Comparison of ENCODE assay signal across 8 mouse cellular contexts in the genomic region with DNA sequence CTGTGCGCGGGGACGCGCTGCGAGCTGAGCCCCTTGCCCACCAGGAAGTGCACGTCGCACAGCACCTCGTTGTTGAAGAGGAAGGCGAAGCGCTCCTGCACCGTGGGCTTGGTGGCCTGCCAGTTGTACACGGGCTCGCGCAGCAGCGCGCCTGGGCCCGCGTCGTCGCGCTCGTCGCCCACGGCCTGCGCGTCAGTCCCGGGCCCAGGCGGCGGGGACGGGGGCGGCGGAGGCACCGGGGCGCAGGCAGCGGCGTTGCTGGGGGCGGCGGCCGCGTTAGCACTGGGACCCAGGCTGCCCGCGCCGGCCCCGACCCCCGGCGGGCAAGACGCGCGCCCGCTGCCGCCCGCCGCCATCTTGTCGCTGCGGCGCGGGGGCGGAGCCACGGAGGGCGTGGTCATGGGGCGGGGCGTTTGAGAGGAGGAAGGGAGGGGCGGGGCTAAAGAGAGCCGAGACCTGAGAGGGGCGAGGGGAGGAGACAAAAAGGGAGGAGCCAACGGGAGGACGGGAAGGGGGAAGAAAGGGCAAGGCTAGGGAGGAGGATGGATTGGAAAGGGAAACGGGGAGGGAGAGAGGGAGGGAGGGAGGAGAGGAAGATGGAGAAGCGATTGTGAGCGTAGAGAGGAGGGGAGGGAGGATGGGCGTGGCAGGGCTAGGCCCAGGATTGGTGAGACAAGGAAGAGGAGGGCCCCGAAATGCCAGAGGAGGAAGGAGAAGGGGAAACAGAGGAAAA. TPM values are rescaled to one million over a fixed set of nuclear protein-coding genes. Genes with fewer than 3 reads are reported as not detected.
DNase-seq lines count a peak whose midpoint lies in the region; ATAC-seq and TF ChIP-seq lines count a peak whose summit lies in the region.

No protein-coding gene starts in this region.

- H3K4me3 ChIP-seq in bone marrow, adult 2 months (replicated peaks; ENCODE audit: control insufficient read depth, low read depth, low read length), result peak overlapping the region; percentile 94
- H3K4me3 ChIP-seq in embryonic facial prominence, embryonic 15.5 days (replicated peaks), result peak overlapping the region; percentile 69
- peak overlapping the region; percentile 65 for H3K4me3 ChIP-seq in kidney, embryonic 14.5 days (ENCODE audit: low read length)
- H3K4me3 ChIP-seq in limb, embryonic 15.5 days, result peak overlapping the region; percentile 86

- H3K27ac ChIP-seq in bone marrow, adult 2 months (ENCODE audit: control insufficient read depth, insufficient read depth, low read depth, low read length, poor library complexity), result peak overlapping the region; percentile 36
- peak overlapping the region; percentile 91 for H3K27ac ChIP-seq in embryonic facial prominence, embryonic 15.5 days (replicated peaks)
- H3K27ac ChIP-seq in kidney, embryonic 14.5 days (ENCODE audit: low read depth, low read length), result peak overlapping the region; percentile 74
- H3K27ac ChIP-seq in limb, embryonic 15.5 days, result peak overlapping the region; percentile 89

- peak; percentile 91 for ATAC-seq in embryonic facial prominence, embryonic 15.5 days (ENCODE audit: insufficient number of reproducible peaks, low FRiP score, low TSS enrichment, low read depth)
- peak; percentile 85 for ATAC-seq in kidney, embryonic 14.5 days (ENCODE audit: low FRiP score, low TSS enrichment)
- peak; percentile 85 for ATAC-seq in limb, embryonic 15.5 days (ENCODE audit: insufficient number of reproducible peaks, low FRiP score, low TSS enrichment, low read depth)

- no peak; the same call in 1 of the 2 replicates for TF ChIP-seq POLR2A in bone marrow, adult 2 months (IDR thresholded peaks at IDR 0.05; ENCODE audit: borderline replicate concordance, control insufficient read depth, low read depth, low read length)

- H3K4me2 ChIP-seq in embryonic facial prominence, embryonic 15.5 days (replicated peaks), result peak overlapping the region; percentile 81
- H3K4me2 ChIP-seq in kidney, embryonic 14.5 days (replicated peaks; ENCODE audit: low read depth, low read length), result peak overlapping the region; percentile 84
- H3K4me2 ChIP-seq in limb, embryonic 15.5 days, result peak overlapping the region; percentile 65

- TF ChIP-seq CTCF in bone marrow, adult 2 months (IDR thresholded peaks at IDR 0.05; ENCODE audit: control insufficient read depth, insufficient read depth, low read length), result no peak

- WGBS in bone marrow, adult 2 months, result under 1% methylated on average over 71 of the region's 72 CpGs
- WGBS in embryonic facial prominence, embryonic 15.5 days, result under 1% methylated on average over 72 of the region's 72 CpGs
- under 1% methylated on average over 63 of the region's 72 CpGs for WGBS in kidney, embryonic 14.5 days
- under 1% methylated on average over 72 of the region's 72 CpGs for WGBS in limb, embryonic 15.5 days

- H3K4me1 ChIP-seq in bone marrow, adult 2 months (ENCODE audit: control insufficient read depth, insufficient read depth, low read length), result peaks cover 6% of the 10 kb centered on the region
- H3K4me1 ChIP-seq in embryonic facial prominence, embryonic 15.5 days, result peaks cover 43% of the 10 kb centered on the region
- H3K4me1 ChIP-seq in kidney, embryonic 14.5 days (ENCODE audit: control insufficient read depth, insufficient read depth, low read length), result peaks cover 23% of the 10 kb centered on the region
- peaks cover 39% of the 10 kb centered on the region for H3K4me1 ChIP-seq in limb, embryonic 15.5 days

- H3K9me3 ChIP-seq in embryonic facial prominence, embryonic 15.5 days (replicated peaks), result no peaks in the 10 kb centered on the region
- H3K9me3 ChIP-seq in kidney, embryonic 14.5 days (ENCODE audit: control insufficient read depth, low read length), result no peaks in the 10 kb centered on the region
- no peaks in the 10 kb centered on the region for H3K9me3 ChIP-seq in limb, embryonic 15.5 days

- H3K36me3 ChIP-seq in embryonic facial prominence, embryonic 15.5 days, result 0 out of 2 replicates have a peak, but pooled peaks cover 4% of the 10 kb centered on the region
- 0 out of 2 replicates have a peak, but pooled peaks cover 4% of the 10 kb centered on the region for H3K36me3 ChIP-seq in kidney, embryonic 14.5 days (ENCODE audit: control insufficient read depth, insufficient read depth, low read length)
- H3K36me3 ChIP-seq in limb, embryonic 15.5 days, result peaks cover 14% of the 10 kb centered on the region; the same call in 1 of the 2 replicates

- H3K9ac ChIP-seq in embryonic facial prominence, embryonic 15.5 days, result peak overlapping the region; percentile 69
- H3K9ac ChIP-seq in kidney, embryonic 14.5 days (ENCODE audit: low read depth, low read length), result peak overlapping the region; percentile 86
- peak overlapping the region; percentile 91 for H3K9ac ChIP-seq in limb, embryonic 15.5 days

- no peaks in the 10 kb centered on the region for H3K27me3 ChIP-seq in embryonic facial prominence, embryonic 15.5 days
- H3K27me3 ChIP-seq in kidney, embryonic 14.5 days (ENCODE audit: control insufficient read depth, insufficient read depth, low read length), result no peaks in the 10 kb centered on the region
- H3K27me3 ChIP-seq in limb, embryonic 15.5 days, result no peaks in the 10 kb centered on the region

- peak; percentile 99 for DNase-seq in 416B (ENCODE audit: low read depth)
- DNase-seq in heart, adult 9 months (ENCODE audit: low spot score in 2 of 2), result peak; percentile 93 to 95
- DNase-seq in monocyte, adult 2 months (ENCODE audit: low read depth in 1 of 2, low spot score in 2 of 2), result peak; percentile 70 to 82
- peak; percentile 91 to 94 for DNase-seq in spleen, postnatal 36 days (ENCODE audit: low spot score in 2 of 2)

RNA-seq across cellular contexts. Expression of a gene that starts 0.6 kb away (rescaled TPM):
- 7.0 and 22.1 TPM in 2 replicates for polyA plus RNA-seq in bone marrow, adult 2 months (2011; ENCODE audit: insufficient read depth, insufficient read length, low replicate concordance, missing spikeins)
- polyA plus RNA-seq in embryonic facial prominence, embryonic 15.5 days (2015; fragmentation: Nextera tagmentation; extraction: Ambion mirVana), result 82.2 and 82.7 TPM in 2 replicates
- polyA plus RNA-seq in kidney, embryonic 14.5 days (2014; fragmentation: Nextera tagmentation; extraction: Ambion mirVana), result 63.4 and 80.2 TPM in 2 replicates
- polyA plus RNA-seq in limb, embryonic 15.5 days (2015; fragmentation: Nextera tagmentation; extraction: Ambion mirVana), result 54.7 and 68.2 TPM in 2 replicates

RNA-seq across cellular contexts. Expression of a gene that starts 21.6 kb away (rescaled TPM):
- polyA plus RNA-seq in bone marrow, adult 2 months (2011; ENCODE audit: insufficient read depth, insufficient read length, low replicate concordance, missing spikeins), result 70.5 and 89.6 TPM in 2 replicates
- polyA plus RNA-seq in embryonic facial prominence, embryonic 15.5 days (2015; fragmentation: Nextera tagmentation; extraction: Ambion mirVana), result 99.0 and 105 TPM in 2 replicates
- 68.1 and 99.2 TPM in 2 replicates for polyA plus RNA-seq in kidney, embryonic 14.5 days (2014; fragmentation: Nextera tagmentation; extraction: Ambion mirVana)
- 90.1 and 97.5 TPM in 2 replicates for polyA plus RNA-seq in limb, embryonic 15.5 days (2015; fragmentation: Nextera tagmentation; extraction: Ambion mirVana)

RNA-seq across cellular contexts. Expression of a gene that starts 33.7 kb away (rescaled TPM):
- 49.9 and 75.2 TPM in 2 replicates for polyA plus RNA-seq in bone marrow, adult 2 months (2011; ENCODE audit: insufficient read depth, insufficient read length, low replicate concordance, missing spikeins)
- polyA plus RNA-seq in embryonic facial prominence, embryonic 15.5 days (2015; fragmentation: Nextera tagmentation; extraction: Ambion mirVana), result 172 and 190 TPM in 2 replicates
- polyA plus RNA-seq in kidney, embryonic 14.5 days (2014; fragmentation: Nextera tagmentation; extraction: Ambion mirVana), result 127 and 134 TPM in 2 replicates
- 126 and 148 TPM in 2 replicates for polyA plus RNA-seq in limb, embryonic 15.5 days (2015; fragmentation: Nextera tagmentation; extraction: Ambion mirVana)

RNA-seq across cellular contexts. Expression of a gene that starts 45.5 kb away (rescaled TPM):
- 16.3 and 45.8 TPM in 2 replicates for polyA plus RNA-seq in bone marrow, adult 2 months (2011; ENCODE audit: insufficient read depth, insufficient read length, low replicate concordance, missing spikeins)
- polyA plus RNA-seq in embryonic facial prominence, embryonic 15.5 days (2015; fragmentation: Nextera tagmentation; extraction: Ambion mirVana), result 48.2 and 51.8 TPM in 2 replicates
- polyA plus RNA-seq in kidney, embryonic 14.5 days (2014; fragmentation: Nextera tagmentation; extraction: Ambion mirVana), result 23.3 and 34.4 TPM in 2 replicates
- 55.8 and 57.7 TPM in 2 replicates for polyA plus RNA-seq in limb, embryonic 15.5 days (2015; fragmentation: Nextera tagmentation; extraction: Ambion mirVana)

RNA-seq across cellular contexts. Expression of a gene that starts 45.7 kb away (rescaled TPM):
- polyA plus RNA-seq in bone marrow, adult 2 months (2011; ENCODE audit: insufficient read depth, insufficient read length, low replicate concordance, missing spikeins), result 22.9 and 33.3 TPM in 2 replicates
- polyA plus RNA-seq in embryonic facial prominence, embryonic 15.5 days (2015; fragmentation: Nextera tagmentation; extraction: Ambion mirVana), result 27.0 and 28.0 TPM in 2 replicates
- 8.5 and 14.6 TPM in 2 replicates for polyA plus RNA-seq in kidney, embryonic 14.5 days (2014; fragmentation: Nextera tagmentation; extraction: Ambion mirVana)
- polyA plus RNA-seq in limb, embryonic 15.5 days (2015; fragmentation: Nextera tagmentation; extraction: Ambion mirVana), result 25.9 and 31.0 TPM in 2 replicates

Comparison
In these comparisons a context has a peak if more than half of its experiments do, and no peak if none do; other contexts are left out.
1. Peak in every context shown above with its lines: DNase-seq, ATAC-seq, H3K4me3 ChIP-seq and H3K27ac ChIP-seq.
2. H3K27ac ChIP-seq: peak in every context shown above with its lines; median percentile 91 in embryonic facial prominence, embryonic 15.5 days; 89 in limb, embryonic 15.5 days; 74 in kidney, embryonic 14.5 days; 36 in bone marrow, adult 2 months.